Mouse (Mus musculus): ENCODE measurements at regions not wholly inside any gene's neighbourhood (a gene's known extent, or its start where the extent isn't known, plus 50 kb on each side); places are given as distances from the start of the nearest gene placed in this dataset.

DNA sequence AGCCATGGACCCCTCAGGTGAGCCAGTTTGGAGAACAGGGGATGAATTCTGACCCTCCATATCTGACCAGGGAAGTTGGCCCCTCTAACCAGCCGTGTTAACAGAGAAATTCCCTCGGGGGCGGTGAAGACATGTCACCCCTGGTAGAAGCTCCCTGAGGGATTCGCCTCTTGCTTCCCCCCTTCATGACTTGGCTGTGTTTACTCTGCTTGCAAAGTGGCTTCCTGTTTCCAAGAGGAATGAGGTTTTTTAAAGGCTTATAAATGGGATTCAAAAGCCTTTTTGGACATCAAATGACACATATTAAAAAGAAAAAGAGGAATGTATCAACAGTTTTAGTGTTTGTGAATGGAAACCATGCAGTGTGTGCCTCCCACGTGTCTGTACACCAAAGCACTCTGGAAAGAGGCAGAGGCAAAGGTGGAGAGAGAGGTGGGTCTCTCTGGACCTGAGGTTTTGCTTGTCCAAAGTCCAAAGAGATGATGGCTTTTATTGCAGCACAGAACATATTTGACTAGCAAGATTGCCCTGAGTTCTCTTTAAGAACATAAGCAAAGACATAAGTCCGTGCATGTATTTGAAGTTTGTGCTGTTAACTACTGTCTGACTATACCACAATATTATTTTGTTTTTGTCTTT is 308.9 kb upstream of the Tbx3 start:
- DNase-seq, result no peak

DNA sequence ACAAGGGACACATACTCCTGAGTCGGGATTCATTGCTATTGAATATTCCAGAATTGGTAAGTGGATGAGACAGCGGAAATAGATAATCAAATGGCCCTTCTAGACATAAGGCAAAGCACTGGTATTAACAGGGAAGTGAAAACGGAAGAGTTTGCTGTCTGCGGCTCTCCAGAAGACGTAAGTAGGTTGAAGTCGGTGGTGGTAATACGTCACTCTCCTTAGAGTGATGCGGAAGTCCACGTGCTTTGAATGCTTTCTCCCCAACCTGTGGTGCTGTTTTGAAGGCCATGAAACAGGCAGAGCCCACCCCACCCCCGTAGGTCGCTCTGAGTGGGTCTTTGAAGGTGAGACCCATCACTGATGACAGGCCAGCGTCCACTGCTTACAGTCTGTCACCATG is 308.0 kb upstream of the Tbx3 start:
- DNase-seq, result no peak

- no peak for DNase-seq
Observed at GRCm38 (mm10) chr5:119364250-119364649, 306.2 kb upstream of the Tbx3 start.

DNA sequence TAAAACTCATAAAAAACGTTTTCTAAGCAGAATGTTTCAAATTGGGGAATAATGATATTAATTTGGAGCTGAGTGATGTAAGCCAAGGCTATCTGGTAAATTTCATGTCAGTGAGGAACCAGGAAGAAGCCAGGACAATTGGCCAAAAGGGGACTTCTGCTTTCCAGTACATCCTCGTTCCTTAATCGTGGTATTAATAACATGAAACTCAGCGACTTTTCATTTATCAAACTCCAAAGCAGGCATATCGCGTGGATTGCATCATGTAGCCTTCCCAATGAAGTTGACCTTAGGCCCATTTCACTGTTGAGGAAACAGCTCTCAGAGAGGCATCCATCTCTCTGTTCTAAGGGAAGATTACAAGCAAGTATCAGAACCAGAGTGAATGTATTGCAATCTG is 305.3 kb upstream of the Tbx3 start:
- no peak for DNase-seq

GRCm38 (mm10) chr5:119366296-119366695 is 304.2 kb upstream of the Tbx3 start:
- no peak for DNase-seq

GRCm38 (mm10) chr5:119370481-119370880 is 300.0 kb upstream of the Tbx3 start:
- DNase-seq, result no peak

DNA sequence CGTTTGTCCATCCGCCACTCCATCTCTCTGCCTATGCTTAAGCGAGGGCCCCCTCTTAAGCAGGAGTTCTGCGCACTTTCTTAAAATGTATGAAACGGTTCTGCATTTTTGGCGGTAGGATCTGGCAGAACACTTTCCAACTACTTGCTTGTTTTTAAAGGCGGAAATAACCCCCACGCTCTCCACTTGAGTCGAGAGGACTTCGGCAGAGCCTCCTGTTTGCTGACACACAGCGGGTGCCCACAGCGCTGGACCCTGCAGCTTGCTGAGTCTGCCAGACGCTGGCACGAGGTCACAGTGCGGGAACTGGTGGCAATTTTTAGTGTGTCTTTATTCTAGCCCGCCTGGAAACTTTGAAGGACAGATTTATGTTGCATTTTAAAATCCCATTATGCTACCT is 299.5 kb upstream of the Tbx3 start:
- no peak for DNase-seq

GRCm38 (mm10) chr5:119373774-119374700 is 296.4 kb upstream of the Tbx3 start:
- no peak for DNase-seq

DNA sequence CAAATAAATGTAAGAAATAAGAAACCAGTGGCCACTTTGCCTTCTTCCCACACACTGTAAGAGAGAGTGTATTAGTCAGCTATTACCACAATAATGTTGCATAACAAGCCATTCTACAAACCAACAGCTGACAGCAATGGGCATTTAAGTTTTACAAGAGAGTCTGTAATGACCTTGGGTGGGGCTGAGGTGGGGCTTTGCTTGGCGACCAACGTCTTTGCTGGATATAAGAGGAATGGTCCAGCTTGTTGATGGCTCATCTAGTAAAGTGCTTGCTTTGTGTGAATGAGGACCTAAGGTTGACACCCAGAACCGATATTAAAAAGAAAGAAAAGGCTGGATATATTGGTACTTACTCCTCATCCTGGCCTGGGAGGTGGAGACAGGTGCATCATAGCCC is 295.6 kb upstream of the Tbx3 start:
- no peak for DNase-seq

DNA sequence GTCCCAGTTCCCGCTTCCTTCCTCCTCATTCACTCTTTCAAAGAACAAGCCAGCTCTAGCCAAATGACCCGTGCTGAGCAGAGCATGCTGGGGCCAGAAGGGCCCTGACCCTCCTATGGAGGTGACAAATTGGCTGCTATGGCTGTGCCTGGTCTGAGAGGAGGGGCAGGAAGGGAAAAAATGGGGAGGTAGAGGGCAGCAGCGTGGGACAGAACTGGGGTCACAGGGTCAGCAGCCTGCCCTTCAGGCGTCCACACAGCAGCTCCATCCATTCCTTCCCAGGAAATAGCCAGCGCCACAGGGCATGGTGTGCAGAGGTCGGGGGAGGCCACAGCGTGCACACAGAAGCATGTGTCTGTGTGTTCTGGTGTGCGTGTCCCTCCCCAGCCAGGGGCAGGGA is 292.2 kb upstream of the Tbx3 start:
- DNase-seq, result no peak

- DNase-seq, result no peak
Observed at GRCm38 (mm10) chr5:119379915-119380432, 290.5 kb upstream of the Tbx3 start.

- DNase-seq, result no peak
Observed at GRCm38 (mm10) chr5:119381495-119381894, 289.0 kb upstream of the Tbx3 start.

GRCm38 (mm10) chr5:119385506-119385905 is 285.0 kb upstream of the Tbx3 start:
- no peak for DNase-seq

DNA sequence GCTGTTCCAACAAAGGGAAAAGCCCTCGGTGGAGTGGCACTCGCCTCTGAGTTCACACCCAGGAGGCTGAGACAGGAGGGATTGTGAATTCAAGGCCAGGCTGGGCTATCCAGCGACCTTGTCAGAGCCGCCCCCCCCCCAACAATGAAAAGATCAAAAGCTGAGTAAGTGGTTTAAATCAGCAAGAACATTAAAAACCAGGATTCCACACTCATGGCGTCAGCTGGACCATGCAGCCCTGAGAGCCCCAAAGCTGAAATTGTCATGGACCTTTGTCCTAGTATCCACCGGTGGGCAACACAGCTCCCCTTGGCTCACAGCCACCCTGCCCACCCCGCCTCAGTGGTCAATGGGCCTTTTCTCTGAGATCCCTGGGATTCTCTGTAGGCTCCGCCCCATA is 283.6 kb upstream of the Tbx3 start:
- DNase-seq, result no peak

GRCm38 (mm10) chr5:119387261-119387660 is 283.2 kb upstream of the Tbx3 start:
- no peak for DNase-seq

GRCm38 (mm10) chr5:119388841-119389240 is 281.6 kb upstream of the Tbx3 start:
- DNase-seq, result no peak

DNA sequence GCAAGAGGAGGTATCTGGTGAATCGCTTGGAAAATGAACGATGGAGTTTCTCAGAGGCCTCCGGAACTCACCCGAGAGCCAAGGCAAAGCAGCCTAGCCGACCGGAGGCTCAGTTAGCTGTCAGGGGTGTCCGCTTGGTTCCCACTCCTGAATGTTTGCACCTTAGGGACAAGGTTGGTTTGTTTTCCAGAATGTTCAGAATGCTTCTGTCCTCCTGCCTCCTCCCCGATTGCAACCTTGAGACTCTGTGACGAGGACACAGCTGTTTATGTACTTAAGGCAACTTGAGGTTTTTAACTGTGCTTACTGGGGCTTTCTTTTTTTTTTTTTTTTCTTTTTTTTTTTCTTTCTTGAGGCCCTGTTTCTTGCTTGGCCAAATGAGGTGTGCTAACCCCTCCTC is 281.1 kb upstream of the Tbx3 start:
- DNase-seq, result no peak

DNA sequence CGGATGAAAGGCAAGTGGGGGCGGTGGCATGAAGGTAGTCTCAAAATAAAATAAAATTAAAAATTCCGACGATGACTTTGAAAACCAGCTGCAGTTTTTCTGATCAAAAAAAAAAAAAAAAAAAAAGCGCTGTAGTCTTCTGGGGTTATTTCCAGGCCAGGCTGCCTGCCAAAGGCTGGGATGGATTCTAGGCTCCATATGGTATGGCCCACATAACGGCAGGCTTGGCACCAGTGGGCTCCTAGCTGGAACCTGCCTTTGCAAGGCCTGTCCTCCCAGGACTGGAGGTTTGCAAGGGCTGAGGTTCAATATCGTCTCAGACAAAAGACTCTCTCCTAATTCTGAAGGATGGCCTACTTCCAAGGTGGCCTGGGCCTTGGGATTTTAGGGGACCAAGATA is 280.6 kb upstream of the Tbx3 start:
- no peak for DNase-seq

GRCm38 (mm10) chr5:119398475-119398874 is 272.0 kb upstream of the Tbx3 start:
- no peak for DNase-seq

DNA sequence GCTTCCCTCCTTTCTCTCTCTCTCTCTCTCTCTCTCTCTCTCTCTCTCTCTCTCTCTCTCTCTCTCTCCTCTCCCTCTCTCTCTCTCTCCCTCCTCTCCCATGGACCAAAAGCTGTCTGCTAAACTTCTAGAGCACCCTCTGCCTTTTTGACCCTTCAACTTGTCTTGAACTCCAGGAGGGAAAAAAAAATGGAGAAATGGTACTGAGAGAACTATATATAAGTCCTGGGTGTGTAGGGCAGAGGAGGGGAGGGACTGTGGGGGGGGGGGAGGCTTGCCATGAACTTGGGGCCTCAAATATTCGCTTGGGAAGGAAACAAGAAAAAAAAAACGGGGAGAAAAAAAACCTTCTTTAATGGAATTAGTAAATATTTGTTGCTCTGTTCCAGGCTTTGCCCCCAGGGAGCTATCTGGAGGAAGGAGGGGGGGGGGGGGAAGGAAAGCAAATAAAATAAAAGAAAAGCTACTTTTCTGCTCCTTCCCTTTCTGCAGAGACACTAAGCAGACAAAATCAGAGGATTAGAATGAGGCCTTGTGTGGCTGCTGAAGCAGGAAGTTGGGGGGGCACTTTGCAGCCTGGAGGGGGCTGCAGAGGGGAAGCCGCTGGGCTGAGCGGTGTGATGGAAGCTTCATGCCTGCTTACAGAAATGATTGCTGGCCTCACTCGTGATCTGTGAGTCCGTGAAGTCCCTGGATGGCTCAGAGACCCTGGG is 270.1 kb upstream of the Tbx3 start:
- peak; percentile 64 for DNase-seq

GRCm38 (mm10) chr5:119401915-119402314 is 268.6 kb upstream of the Tbx3 start:
- DNase-seq, result no peak

DNA sequence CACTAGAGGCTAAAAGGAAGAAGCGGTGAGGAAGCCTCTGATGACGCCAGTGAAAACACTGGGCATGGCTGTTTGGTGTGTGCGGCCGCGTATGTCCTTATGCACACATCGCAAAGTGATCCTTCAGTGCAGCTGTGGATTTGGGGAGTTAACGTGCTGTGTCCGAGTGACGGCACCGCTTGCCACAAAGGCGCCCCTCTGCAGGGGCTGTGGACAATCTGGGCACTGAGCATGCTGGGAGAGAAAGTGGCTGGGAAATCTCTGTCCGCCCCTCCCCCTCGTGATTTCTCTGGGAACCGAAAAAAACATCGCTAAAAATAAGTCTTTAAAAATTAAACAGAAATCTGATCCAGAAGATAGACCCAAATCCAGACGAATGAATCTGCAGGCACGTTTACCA is 267.8 kb upstream of the Tbx3 start:
- no peak for DNase-seq

GRCm38 (mm10) chr5:119410966-119411365 is 259.5 kb upstream of the Tbx3 start:
- no peak for DNase-seq

GRCm38 (mm10) chr5:119415835-119416234 is 254.6 kb upstream of the Tbx3 start:
- no peak for DNase-seq

All from thymus, postnatal 4 days (tissue).